Mouse (Mus musculus): Measurements from ENCODE around the gene Tfip11. TPM values are rescaled to one million over a fixed set of nuclear protein-coding genes. Genes with fewer than 3 reads are reported as not detected.

Tfip11 gene
- 67.1 TPM for total RNA-seq (2023)

GRCm38 (mm10) chr5:112325546-112326445 is at the start of gene Tfip11:
Tfip11 (plus strand) TSS chr5:112326358.

GRCm38 (mm10) chr5:112342463-112343204 is 16.5 kb downstream of the Tfip11 start, which contains the start of the genes Srrd and Hps4:
Srrd (minus strand) TSS chr5:112343040.
Hps4 (plus strand) TSS chr5:112343083.

GRCm38 (mm10) chr5:112355910-112356309 is 29.8 kb downstream of the Tfip11 start, which contains the start of gene Gm6583:
Gm6583 (minus strand) TSS chr5:112356033.

Other genes starting within 250 kb of the Tfip11 start
- not detected for gene Cryba4, start 73.8 kb upstream of the Tfip11 start, total RNA-seq (2023)
- gene Crybb1, start 70.5 kb upstream of the Tfip11 start, total RNA-seq (2023) = not detected
- gene Tpst2, start 49.7 kb upstream of the Tfip11 start, total RNA-seq (2023) = 117 TPM
- gene Srrd, start 16.7 kb downstream of the Tfip11 start, total RNA-seq (2023) = 31.4 TPM
- gene Hps4, start 16.7 kb downstream of the Tfip11 start, total RNA-seq (2023) = 20.0 TPM
- not detected for gene Gm6583, start 29.7 kb downstream of the Tfip11 start, total RNA-seq (2023)
- not detected for gene Asphd2, start 68.5 kb downstream of the Tfip11 start, total RNA-seq (2023)
- not detected for gene Gm6588, start 123.1 kb downstream of the Tfip11 start, total RNA-seq (2023)

Data from CD4-positive naive resting alpha-beta T cell, adult 57 days (primary cell).